ENCODE assay signal across 1 mouse cellular context in the genomic region with DNA sequence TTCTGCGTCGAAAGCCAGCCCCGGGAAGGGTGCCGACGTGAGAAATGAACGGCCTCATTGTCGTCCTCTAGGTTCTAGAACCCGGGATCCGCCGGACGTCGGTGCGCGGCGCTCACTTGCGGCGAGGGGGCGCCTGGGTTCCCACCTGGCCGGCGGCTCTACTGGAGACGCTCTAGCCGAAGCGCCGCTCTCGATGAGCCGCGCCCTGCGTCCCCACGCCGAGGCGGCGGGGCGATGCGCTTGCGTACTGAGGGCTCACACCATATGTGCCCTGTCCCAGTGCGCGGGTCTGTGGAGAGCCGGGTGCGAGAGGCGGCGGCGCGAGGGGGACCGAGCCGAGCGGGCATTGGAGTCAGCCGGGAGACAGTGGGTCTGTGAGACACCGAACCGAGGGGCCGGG.
A peak's percentile ranks its signal among the peaks of the same experiment; 100 is the strongest.
TF ChIP-seq lines count a peak whose summit lies in the region.

A gene (minus strand): TSS at position 27 of the 400 bp plus-strand sequence.
A gene (plus strand): TSS at position 144 of the 400 bp plus-strand sequence.

TF ChIP-seq in MEL, 35 proteins besides CTCF, POLR2A, EP300 and RAD21 (continued from another document):
- TF ChIP-seq RCOR1 (IDR thresholded peaks at IDR 0.05; ENCODE audit: low read depth, low read length) (no peak), MYB (IDR thresholded peaks at IDR 0.05; ENCODE audit: low read depth, low read length) (0 out of 2 replicates have a peak, but pooled peaks have one; percentile 20), TBP (IDR thresholded peaks at IDR 0.05; ENCODE audit: low read depth, low read length) (peak; percentile 70), ETS1 (IDR thresholded peaks at IDR 0.05; ENCODE audit: low read depth, low read length) (peak; percentile 54; the same call in 1 of the 2 replicates), SIN3A (IDR thresholded peaks at IDR 0.05; ENCODE audit: low read length) (peak; percentile 79), TAL1 (IDR thresholded peaks at IDR 0.05; ENCODE audit: low read length) (no peak), ZMIZ1 (IDR thresholded peaks at IDR 0.05; ENCODE audit: low read depth, low read length) (peak; percentile 72), MAZ (IDR thresholded peaks at IDR 0.05; ENCODE audit: low read depth, low read length) (peak; percentile 86; the same call in 1 of the 2 replicates)
